Mouse (Mus musculus): ENCODE results near the gene Sumf2. TPM values are rescaled to one million over a fixed set of nuclear protein-coding genes. Genes with fewer than 3 reads are reported as not detected.

The Sumf2 gene
- total and polyA plus RNA-seq, 3 experiments, result 34.6 to 43.0 (median 39.7) TPM

GRCm38 (mm10) chr5:129871238-129871637, 24.5 kb downstream of the Sumf2 start:
- H3K36me3 ChIP-seq (replicated peaks in 1 of 2; ENCODE audit: control insufficient read depth in 1 of 2, insufficient read depth in 1 of 2, low read length in 1 of 2), result no peaks in the 10 kb centered on the region
- dilution Hi-C loops (cut with MboI; ENCODE audit: extremely low pct_ligation_motif_present, extremely low pct_unique_long_range_greater_than_20kb, low sequenced_read_pairs), result no loop called here
- in situ Hi-C loops (cut with MboI; ENCODE audit: low pct_ligation_motif_present, low pct_unique_long_range_greater_than_20kb, low sequenced_read_pairs), result no loop called here

GRCm38 (mm10) chr5:129873942-129874341, 27.2 kb downstream of the Sumf2 start:
- no peaks in the 10 kb centered on the region for H3K9me3 ChIP-seq (replicated peaks; ENCODE audit: low read length)
- no peak overlapping the region for H3K9ac ChIP-seq (ENCODE audit: insufficient read depth, low read depth)
- no peaks in the 10 kb centered on the region for H3K27me3 ChIP-seq (replicated peaks)
- dilution Hi-C loops (cut with MboI; ENCODE audit: extremely low pct_ligation_motif_present, extremely low pct_unique_long_range_greater_than_20kb, low sequenced_read_pairs) (no loop called here), in situ Hi-C loops (cut with MboI; ENCODE audit: low pct_ligation_motif_present, low pct_unique_long_range_greater_than_20kb, low sequenced_read_pairs) (no loop called here)
- no peaks in the 10 kb centered on the region for H3K79me2 ChIP-seq (replicated peaks; ENCODE audit: control insufficient read depth, extremely low read depth, insufficient read depth, poor library complexity, severe bottlenecking)
- DNase-seq (ENCODE audit: extremely low read depth), result no peak
- H3K4me2 ChIP-seq (ENCODE audit: insufficient read depth, low read depth, poor library complexity, severe bottlenecking), result no peak overlapping the region
- no peaks in the 10 kb centered on the region for H3K4me1 ChIP-seq (ENCODE audit: control insufficient read depth in 1 of 2, insufficient read depth in 2 of 2)
- no peak overlapping the region for H3K27ac ChIP-seq (ENCODE audit: insufficient read depth, low read depth)
- no peaks in the 10 kb centered on the region for H3K36me3 ChIP-seq (replicated peaks in 1 of 2; ENCODE audit: control insufficient read depth in 1 of 2, insufficient read depth in 1 of 2, low read length in 1 of 2)
- no peak overlapping the region for H3K4me3 ChIP-seq (replicated peaks in 1 of 3; ENCODE audit: low read depth in 2 of 3, low read length in 2 of 3, poor library complexity in 1 of 3)
- no peak for TF ChIP-seq UBTF (IDR thresholded peaks at IDR 0.05; ENCODE audit: low read depth, low read length)
- no peak for TF ChIP-seq EP300 (IDR thresholded peaks at IDR 0.05; ENCODE audit: low read length)
- TF ChIP-seq NELFE (IDR thresholded peaks at IDR 0.05; ENCODE audit: low read depth, low read length), result no peak
- TF ChIP-seq MAFK (IDR thresholded peaks at IDR 0.05; ENCODE audit: insufficient replicate concordance, low read length), result no peak
- TF ChIP-seq ZC3H11A (IDR thresholded peaks at IDR 0.05; ENCODE audit: low read depth, low read length), result no peak
- no peak for TF ChIP-seq ZNF384 (IDR thresholded peaks at IDR 0.05; ENCODE audit: low read depth, low read length)

More at GRCm38 (mm10) chr5:129871238-129871637, 24.5 kb downstream of the Sumf2 start:
- Histone ChIP-seq H3K4me1 (ENCODE audit: control insufficient read depth in 1 of 2, insufficient read depth in 2 of 2) (no peaks in the 10 kb centered on the region), H3K4me2 (ENCODE audit: insufficient read depth, low read depth, poor library complexity, severe bottlenecking) (no peak overlapping the region), H3K9me3 (replicated peaks; ENCODE audit: low read length) (no peaks in the 10 kb centered on the region), H3K27me3 (replicated peaks) (no peaks in the 10 kb centered on the region), H3K9ac (ENCODE audit: insufficient read depth, low read depth) (no peak overlapping the region), H3K4me3 (replicated peaks in 1 of 3; ENCODE audit: low read depth in 2 of 3, low read length in 2 of 3, poor library complexity in 1 of 3) (no peak overlapping the region), H3K79me2 (replicated peaks; ENCODE audit: control insufficient read depth, extremely low read depth, insufficient read depth, poor library complexity, severe bottlenecking) (no peaks in the 10 kb centered on the region), H3K27ac (ENCODE audit: insufficient read depth, low read depth) (no peak overlapping the region)
- TF ChIP-seq USF1 (IDR thresholded peaks at IDR 0.05; ENCODE audit: low read depth, low read length) (no peak), POLR2AphosphoS2 (IDR thresholded peaks at IDR 0.05; ENCODE audit: low read depth, low read length) (no peak), MXI1 (IDR thresholded peaks at IDR 0.05; ENCODE audit: low read depth, low read length) (no peak), ETS1 (conservative IDR thresholded peaks at IDR 0.05; ENCODE audit: low read depth, low read length) (no peak), RAD21 (IDR thresholded peaks at IDR 0.05; ENCODE audit: low read depth, low read length) (no peak)
- DNase-seq (ENCODE audit: extremely low read depth), result no peak

- Histone ChIP-seq H3K4me2 (ENCODE audit: insufficient read depth, low read depth, poor library complexity, severe bottlenecking) (no peak overlapping the region), H3K4me1 (ENCODE audit: control insufficient read depth in 1 of 2, insufficient read depth in 2 of 2) (no peaks in the 10 kb centered on the region), H3K79me2 (replicated peaks; ENCODE audit: control insufficient read depth, extremely low read depth, insufficient read depth, poor library complexity, severe bottlenecking) (no peaks in the 10 kb centered on the region), H3K9ac (ENCODE audit: insufficient read depth, low read depth) (no peak overlapping the region), H3K27ac (ENCODE audit: insufficient read depth, low read depth) (no peak overlapping the region), H3K9me3 (replicated peaks; ENCODE audit: low read length) (no peaks in the 10 kb centered on the region), H3K27me3 (replicated peaks) (no peaks in the 10 kb centered on the region), H3K36me3 (replicated peaks in 1 of 2; ENCODE audit: control insufficient read depth in 1 of 2, insufficient read depth in 1 of 2, low read length in 1 of 2) (peaks cover 0 to 2% of the 10 kb centered on the region in 2 experiments), H3K4me3 (replicated peaks in 1 of 3; ENCODE audit: low read depth in 2 of 3, low read length in 2 of 3, poor library complexity in 1 of 3) (no peak overlapping the region)
- in situ Hi-C loops (cut with MboI; ENCODE audit: low pct_ligation_motif_present, low pct_unique_long_range_greater_than_20kb, low sequenced_read_pairs), result no loop called here
- TF ChIP-seq POLR2AphosphoS2 (IDR thresholded peaks at IDR 0.05; ENCODE audit: low read depth, low read length) (no peak), ETS1 (conservative IDR thresholded peaks at IDR 0.05; ENCODE audit: low read depth, low read length) (no peak), JUND (conservative IDR thresholded peaks at IDR 0.05; ENCODE audit: low read depth, low read length) (no peak), IRF4 (IDR thresholded peaks at IDR 0.05; ENCODE audit: low read depth, low read length) (no peak), KAT2A (IDR thresholded peaks at IDR 0.05; ENCODE audit: insufficient replicate concordance, low read length) (no peak), HCFC1 (IDR thresholded peaks at IDR 0.05; ENCODE audit: low read depth, low read length) (no peak), EP300 (IDR thresholded peaks at IDR 0.05; ENCODE audit: low read length) (no peak)
- DNase-seq (ENCODE audit: extremely low read depth), result no peak
- dilution Hi-C loops (cut with MboI; ENCODE audit: extremely low pct_ligation_motif_present, extremely low pct_unique_long_range_greater_than_20kb, low sequenced_read_pairs), result no loop called here
Observed at GRCm38 (mm10) chr5:129875098-129875497, 28.3 kb downstream of the Sumf2 start.
